Mouse (Mus musculus) ES-E14 (cell line): ENCODE data around the gene Rpl4.
"Not testable (repeated sequence)": the region's sequence is repeated elsewhere in the genome, so short reads cannot be mapped to it uniquely, and the experiment has no call there.

ENCODE experiments used
- HCFC1 ChIP-seq: IDR thresholded peaks from 2 replicates; pipeline ENCODE4 v1.6.1; 2012; ENCODE audit warnings: low read length, inconsistent platforms, borderline replicate concordance; ENCODE audit not compliant: insufficient read depth
- MAFK ChIP-seq: IDR thresholded peaks from 2 replicates; pipeline ENCODE4 v1.6.1; 2014; ENCODE audit warnings: mild to moderate bottlenecking, low read depth, low read length, inconsistent platforms; ENCODE audit not compliant: insufficient read depth
- ZC3H11A ChIP-seq: IDR thresholded peaks from 2 replicates; pipeline ENCODE4 v1.6.1; 2012; ENCODE audit warnings: low read depth, mild to moderate bottlenecking, inconsistent platforms, low read length, borderline replicate concordance

GRCm38 (mm10) chr9:64124846-64125245, 48.3 kb upstream of the Rpl4 start:
- TF ChIP-seq MAFK = peak; percentile 56
- TF ChIP-seq ZC3H11A, HCFC1: not testable (repeated sequence)
